Mouse (Mus musculus) intestine, embryonic 16.5 days (tissue): ENCODE measurements around the gene BC030499. TPM values are rescaled to one million over a fixed set of nuclear protein-coding genes. Genes with fewer than 3 reads are reported as not detected.
"Not testable (repeated sequence)": the region's sequence is repeated elsewhere in the genome, so short reads cannot be mapped to it uniquely, and the experiment has no call there.

Experiments
- ATAC-seq: fragments of 200-750 bp; cut with Nextera tagmentation; 2 replicates; pipeline ENCODE4 v1.8.0; 2017; ENCODE audit warnings: moderate TSS enrichment, moderate library complexity
- H3K27ac ChIP-seq: fragments of 300-500 bp; sonication (generic); 2 replicates; pipeline ENCODE4 v1.5.1; 2014; ENCODE audit warnings: mild to moderate bottlenecking, low read length
- H3K27me3 ChIP-seq: fragments of 300-500 bp; sonication (generic); replicated peaks from 2 replicates; pipeline ENCODE4 v1.6.1; 2014; ENCODE audit warnings: low read length, control low read depth, mixed read lengths; ENCODE audit not compliant: control insufficient read depth, insufficient read depth
- H3K36me3 ChIP-seq: fragments of 300-500 bp; sonication (generic); 2 replicates; pipeline ENCODE4 v1.6.1; 2014; ENCODE audit warnings: low read length, control low read depth; ENCODE audit not compliant: control insufficient read depth, insufficient read depth
- H3K4me1 ChIP-seq: fragments of 300-500 bp; sonication (generic); 2 replicates; pipeline ENCODE4 v1.6.1; 2014; ENCODE audit warnings: low read length, control low read depth, mixed read lengths; ENCODE audit not compliant: control insufficient read depth, insufficient read depth
- H3K4me2 ChIP-seq: fragments of 300-500 bp; sonication (generic); 2 replicates; pipeline ENCODE4 v1.6.1; 2014; ENCODE audit warnings: low read depth, low read length, control low read depth
- H3K4me3 ChIP-seq: fragments of 300-500 bp; sonication (generic); 2 replicates; pipeline ENCODE4 v1.5.1; 2014; ENCODE audit warnings: mild to moderate bottlenecking, low read length
- H3K9ac ChIP-seq: fragments of 300-500 bp; sonication (generic); 2 replicates; pipeline ENCODE4 v1.6.1; 2014; ENCODE audit warnings: low read depth, low read length
- H3K9me3 ChIP-seq: fragments of 300-500 bp; sonication (generic); 2 replicates; pipeline ENCODE4 v1.6.1; 2016; ENCODE audit warnings: low read length, control low read depth; ENCODE audit not compliant: control insufficient read depth
- WGBS: fragments of 180-500 bp; shearing (Covaris S2); extraction: QIAGEN DNeasy Blood & Tissue Kit; methylation state at CpG from one replicate; pipeline ENCODE4 v1.1.7; 2014; 5-methylcytosine and 5-hydroxymethylcytosine counted together
- polyA plus RNA-seq: library from polyadenylated mRNA; unstranded; fragments of >200 nt; fragmentation: Nextera tagmentation; extraction: Ambion mirVana; gene quantifications from 2 replicates; pipeline ENCODE4 v1.2.1, GENCODE M21; 2015

Gene BC030499
- polyA plus RNA-seq, 1 experiment from 2014 or later, result 0.32 TPM

DNA sequence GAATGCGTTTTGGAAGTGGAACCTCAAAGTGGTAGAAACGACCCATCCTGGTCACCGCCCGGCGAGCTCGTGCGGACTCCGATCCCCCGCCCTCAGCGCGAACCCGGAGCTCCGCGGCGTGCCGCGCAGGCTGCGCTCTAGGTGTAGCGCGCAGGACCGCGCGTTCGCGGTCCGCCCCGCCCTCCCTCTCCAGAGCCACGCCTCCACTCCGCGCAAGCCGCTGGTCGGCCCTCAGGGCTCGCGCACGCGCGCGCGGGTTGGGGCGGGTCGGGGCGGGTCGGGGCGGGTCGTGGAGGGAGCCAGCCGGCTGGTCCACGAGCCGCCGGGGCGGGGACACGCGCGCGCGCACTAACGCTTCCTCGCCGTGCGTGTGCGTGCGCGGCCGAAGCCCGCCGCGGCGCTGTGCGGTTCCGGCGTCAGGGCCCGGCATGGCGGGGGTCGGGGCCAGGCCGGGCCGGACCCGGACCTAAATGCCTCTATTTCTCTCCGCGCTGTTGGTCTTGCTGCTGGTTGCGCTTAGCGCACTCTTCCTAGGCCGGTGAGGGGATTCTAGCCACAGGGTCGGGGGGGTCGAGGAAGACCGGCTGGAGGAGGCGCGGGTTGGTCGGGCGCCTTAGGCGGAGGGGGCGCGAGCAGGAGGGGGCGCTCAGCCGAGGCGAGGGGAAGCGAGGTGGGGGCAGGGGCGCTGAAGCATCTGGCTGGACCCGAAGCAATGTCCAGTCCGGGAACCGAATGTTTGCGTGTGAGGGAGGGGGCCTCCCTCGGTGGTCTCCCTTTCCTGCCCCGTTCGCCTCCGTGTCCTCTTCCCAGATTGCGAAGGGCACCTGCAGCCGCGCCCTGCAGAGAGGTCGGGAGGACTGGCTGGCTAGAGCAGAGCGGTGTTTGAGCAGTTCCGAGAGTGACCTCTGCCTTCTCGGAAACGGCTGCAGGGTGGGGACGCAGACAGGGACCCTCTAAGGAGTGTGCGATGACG, 29.0 kb upstream of the BC030499 start, which contains the start of gene 2610507B11Rik:
2610507B11Rik (plus strand) TSS at position 373 of the 973 bp plus-strand sequence.
- H3K9me3 ChIP-seq, result no peaks in the 10 kb centered on the region
- H3K27me3 ChIP-seq, result no peaks in the 10 kb centered on the region
- H3K9ac ChIP-seq, result peak within 1 kb of the TSS; percentile 91
- peak within 1 kb of the TSS; percentile 89 for H3K4me3 ChIP-seq
- peak within 1 kb of the TSS; percentile 67 for H3K4me2 ChIP-seq
- H3K4me1 ChIP-seq, result peaks cover 5% of the 10 kb centered on the region; the same call in 1 of the 2 replicates
- whole genome bisulfite sequencing, result under 1% methylated on average over 93 of the region's 115 CpGs
- peaks cover 8% of the 10 kb centered on the region; the same call in 1 of the 2 replicates for H3K36me3 ChIP-seq
- peak within 1 kb of the TSS; percentile 84 for H3K27ac ChIP-seq
- peak; percentile 97 for ATAC-seq

DNA sequence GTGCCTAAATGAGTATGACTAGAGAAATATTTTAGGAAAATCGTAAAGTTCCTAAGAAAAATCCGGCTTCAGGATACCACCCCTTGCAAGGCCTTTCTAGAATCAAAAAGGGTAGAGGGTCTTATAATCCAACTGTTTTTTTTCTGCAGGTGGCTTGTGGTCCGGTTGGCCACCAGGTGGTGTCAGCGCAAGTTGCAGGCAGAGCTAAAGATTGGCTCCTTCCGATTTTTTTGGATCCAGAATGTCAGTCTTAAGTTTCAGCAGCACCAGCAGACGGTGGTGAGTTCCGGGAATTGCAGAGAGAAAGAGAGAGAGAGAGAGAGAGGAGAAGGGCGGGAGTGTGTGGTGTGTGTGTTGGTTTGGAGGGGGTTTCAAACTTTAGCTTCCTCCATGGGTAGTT, 28.1 kb upstream of the BC030499 start:
- H3K27me3 ChIP-seq, result no peaks in the 10 kb centered on the region
- H3K4me3 ChIP-seq, result peak overlapping the region; percentile 89
- no peak for ATAC-seq
- 4% methylated on average over 8 of the region's 8 CpGs for WGBS
- H3K27ac ChIP-seq, result no peak overlapping the region
- H3K4me1 ChIP-seq, result peaks cover 5% of the 10 kb centered on the region; the same call in 1 of the 2 replicates
- H3K4me2 ChIP-seq, result peak overlapping the region; percentile 67
- peaks cover 14% of the 10 kb centered on the region for H3K36me3 ChIP-seq
- no peaks in the 10 kb centered on the region for H3K9me3 ChIP-seq
- peak overlapping the region; percentile 53 for H3K9ac ChIP-seq

DNA sequence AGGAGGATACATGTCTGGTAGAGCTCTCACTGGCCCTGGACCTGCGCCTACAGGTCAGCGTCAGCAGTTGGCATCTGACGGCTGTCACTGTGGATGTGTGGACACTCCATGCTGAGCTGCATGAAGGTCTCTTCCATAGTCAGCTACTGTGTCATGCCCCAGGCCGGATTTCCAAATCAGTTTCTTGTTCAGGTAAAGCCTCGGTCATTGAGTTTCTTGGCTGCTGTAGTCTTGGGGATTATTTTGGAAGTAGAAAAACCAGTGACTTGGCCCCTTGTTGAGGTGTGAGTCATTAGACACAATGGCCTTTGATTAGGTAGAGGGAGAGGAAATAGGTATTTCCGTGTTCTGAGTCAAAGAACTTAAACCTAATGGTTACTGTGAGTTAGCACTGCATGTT, 25.1 kb upstream of the BC030499 start:
- no peak for ATAC-seq
- H3K36me3 ChIP-seq, result peaks cover 20% of the 10 kb centered on the region
- H3K27ac ChIP-seq, result no peak overlapping the region
- no peak overlapping the region for H3K9ac ChIP-seq
- no peaks in the 10 kb centered on the region for H3K27me3 ChIP-seq
- WGBS, result 92% methylated on average over 6 of the region's 6 CpGs
- peaks cover 5% of the 10 kb centered on the region; the same call in 1 of the 2 replicates for H3K4me1 ChIP-seq
- no peak overlapping the region for H3K4me3 ChIP-seq
- no peak overlapping the region for H3K4me2 ChIP-seq
- H3K9me3 ChIP-seq, result no peaks in the 10 kb centered on the region

DNA sequence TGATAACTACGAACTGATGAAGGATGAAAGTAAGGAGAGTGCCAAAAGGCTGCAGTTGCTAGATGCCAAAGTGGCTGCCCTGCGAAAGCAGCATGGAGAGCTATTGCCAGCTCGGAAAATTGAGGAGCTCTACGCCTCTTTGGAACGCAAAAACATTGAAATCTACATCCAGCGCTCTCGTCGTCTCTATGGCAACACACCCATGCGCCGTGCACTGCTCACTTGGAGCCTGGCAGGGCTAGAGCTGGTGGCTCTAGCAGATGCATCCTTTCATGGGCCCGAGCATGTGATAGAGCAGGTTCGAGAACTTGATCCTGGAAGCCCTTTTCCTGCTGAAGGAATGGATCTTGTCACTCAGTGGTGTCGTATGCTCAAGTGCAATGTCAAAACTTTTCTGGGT, 18.7 kb upstream of the BC030499 start:
- Histone ChIP-seq H3K4me1 (no peaks in the 10 kb centered on the region), H3K4me3 (no peak overlapping the region), H3K9ac (no peak overlapping the region), H3K4me2 (no peak overlapping the region), H3K36me3 (peaks cover 29% of the 10 kb centered on the region), H3K9me3 (no peaks in the 10 kb centered on the region), H3K27me3 (no peaks in the 10 kb centered on the region), H3K27ac (no peak overlapping the region)
- 88% methylated on average over 13 of the region's 13 CpGs for WGBS
- ATAC-seq, result no peak

DNA sequence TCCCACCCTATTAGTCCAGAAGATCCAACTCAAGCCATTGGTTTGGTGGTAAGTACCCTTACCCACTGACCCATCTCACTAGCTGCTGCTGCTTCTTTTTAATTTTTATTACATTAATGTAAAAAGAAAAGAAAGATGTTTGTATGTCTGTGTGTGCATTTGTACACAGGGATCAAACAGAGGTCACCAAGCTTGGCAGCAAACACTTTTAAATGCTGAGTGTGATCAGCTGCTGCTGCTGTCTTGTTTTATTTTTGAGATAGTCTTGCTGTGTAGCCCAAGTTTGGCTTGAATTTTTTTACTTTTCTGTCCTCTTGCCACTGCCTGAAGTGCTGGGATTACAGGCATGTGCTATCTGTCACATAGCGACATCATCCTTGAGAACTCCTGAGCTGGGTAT, 15.0 kb upstream of the BC030499 start:
- Histone ChIP-seq H3K27ac (no peak overlapping the region), H3K4me2 (no peak overlapping the region), H3K4me1 (no peaks in the 10 kb centered on the region), H3K9me3 (no peaks in the 10 kb centered on the region), H3K27me3 (no peaks in the 10 kb centered on the region), H3K36me3 (peaks cover 28% of the 10 kb centered on the region), H3K9ac (no peak overlapping the region), H3K4me3 (no peak overlapping the region)
- ATAC-seq, result no peak
- WGBS, result 97% methylated on average over 1 of the region's 1 CpGs

DNA sequence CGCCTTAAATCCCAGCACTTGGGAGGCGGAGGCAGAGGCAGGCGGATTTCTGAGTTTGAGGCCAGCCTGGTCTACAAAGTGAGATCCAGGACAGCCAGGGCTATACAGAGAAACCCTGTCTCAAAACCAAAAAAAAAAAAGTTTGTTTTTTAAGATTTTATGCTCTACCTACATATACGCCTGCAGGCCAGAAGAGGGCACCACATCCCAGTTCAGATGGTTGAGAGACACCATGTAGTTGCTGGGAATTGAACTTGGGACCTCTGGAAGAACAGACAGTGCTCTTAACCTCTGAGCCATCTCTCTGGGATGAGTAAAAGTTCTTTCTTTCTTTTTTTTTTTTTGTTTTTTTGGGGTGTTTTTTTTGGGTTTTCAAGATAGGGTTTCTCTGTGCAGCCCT, 14.5 kb upstream of the BC030499 start:
- peaks cover 32% of the 10 kb centered on the region for H3K36me3 ChIP-seq
- not testable (repeated sequence) for H3K4me1 ChIP-seq, H3K4me2 ChIP-seq, H3K4me3 ChIP-seq, H3K27ac ChIP-seq, ATAC-seq, H3K9ac ChIP-seq, H3K9me3 ChIP-seq, H3K27me3 ChIP-seq
- WGBS, result 91% methylated on average over 4 of the region's 4 CpGs

DNA sequence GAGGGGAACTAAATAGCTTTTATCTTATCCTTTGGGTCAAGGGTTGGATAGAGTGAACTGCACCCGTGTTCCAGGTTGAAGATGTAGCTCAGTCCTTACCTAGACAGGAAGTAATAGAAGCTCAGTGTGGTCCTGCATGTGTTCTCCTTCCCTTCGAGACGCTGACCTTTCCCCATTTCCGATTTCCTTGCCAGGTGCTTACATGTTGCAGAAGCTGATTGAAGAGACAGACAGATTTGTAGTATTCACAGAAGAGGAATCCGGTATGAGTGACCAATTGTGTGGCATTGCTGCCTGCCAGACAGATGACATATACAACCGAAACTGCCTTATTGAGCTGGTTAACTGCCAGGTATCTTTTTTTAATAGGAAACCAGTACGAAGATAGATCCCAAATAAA, 11.8 kb upstream of the BC030499 start:
- peaks cover 20% of the 10 kb centered on the region for H3K36me3 ChIP-seq

DNA sequence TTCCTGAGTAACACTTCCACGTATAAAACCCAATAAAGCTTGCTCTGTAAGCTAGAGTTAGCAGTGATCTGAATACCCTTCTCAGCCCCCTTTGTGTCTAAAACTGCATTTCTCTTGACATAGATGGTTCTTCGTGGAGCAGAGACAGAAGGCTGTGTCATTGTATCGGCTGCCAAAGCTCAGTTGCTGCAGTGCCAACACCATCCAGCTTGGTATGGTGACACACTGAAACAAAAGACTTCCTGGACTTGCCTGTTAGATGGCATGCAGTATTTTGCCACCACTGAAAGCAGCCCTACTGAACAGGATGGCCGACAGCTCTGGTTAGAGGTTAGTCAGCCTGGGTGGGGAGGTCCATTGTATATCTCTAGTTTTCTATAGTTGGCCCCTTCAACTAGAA, 11.1 kb upstream of the BC030499 start:
- Histone ChIP-seq H3K27me3 (no peaks in the 10 kb centered on the region), H3K27ac (no peak overlapping the region), H3K4me1 (no peaks in the 10 kb centered on the region), H3K36me3 (peaks cover 20% of the 10 kb centered on the region), H3K9me3 (no peaks in the 10 kb centered on the region), H3K4me3 (no peak overlapping the region), H3K4me2 (no peak overlapping the region), H3K9ac (no peak overlapping the region)
- ATAC-seq, result no peak
- 81% methylated on average over 4 of the region's 4 CpGs for whole genome bisulfite sequencing

More for the DNA sequence above, 11.8 kb upstream of the BC030499 start:
- Histone ChIP-seq H3K9ac (no peak overlapping the region), H3K27me3 (no peaks in the 10 kb centered on the region), H3K9me3 (no peaks in the 10 kb centered on the region), H3K4me2 (no peak overlapping the region), H3K27ac (no peak overlapping the region), H3K4me3 (no peak overlapping the region), H3K4me1 (no peaks in the 10 kb centered on the region)
- no peak for ATAC-seq
- 85% methylated on average over 7 of the region's 7 CpGs for WGBS

DNA sequence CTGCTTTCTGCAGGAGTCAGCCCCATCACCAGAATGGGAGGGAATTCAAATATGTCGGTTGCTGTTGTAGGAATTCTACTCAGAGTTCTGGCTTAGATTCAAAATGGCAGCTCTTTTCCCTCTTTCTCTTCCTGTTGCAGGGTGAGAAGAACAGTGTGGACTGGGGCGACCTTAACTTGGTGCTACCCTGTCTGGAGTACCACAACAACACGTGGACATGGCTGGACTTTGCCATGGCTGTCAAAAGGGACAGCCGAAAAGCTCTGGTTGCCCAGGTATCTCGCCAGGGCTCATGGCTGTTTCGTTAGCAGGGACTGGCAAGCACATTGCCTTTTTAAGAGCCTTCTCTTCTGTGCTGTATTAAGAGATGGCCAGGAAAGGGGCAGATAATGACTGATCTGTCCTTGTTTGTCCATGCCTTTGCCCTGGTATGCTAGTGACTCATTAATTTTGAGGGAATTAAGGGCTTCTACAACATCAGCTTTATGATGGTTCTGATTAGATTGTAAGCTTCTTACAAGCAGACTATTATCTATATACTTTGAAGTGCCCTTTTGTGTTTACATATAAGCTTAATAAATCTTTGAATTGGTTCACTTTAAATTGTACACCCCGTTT, 1.4 kb upstream of the BC030499 start:
- H3K4me3 ChIP-seq, result no peak overlapping the region
- H3K27ac ChIP-seq, result no peak overlapping the region
- peaks cover 20% of the 10 kb centered on the region for H3K36me3 ChIP-seq
- WGBS, result 61% methylated on average over 7 of the region's 7 CpGs
- no peaks in the 10 kb centered on the region; the same call in 1 of the 2 replicates for H3K4me1 ChIP-seq
- no peaks in the 10 kb centered on the region for H3K9me3 ChIP-seq
- H3K27me3 ChIP-seq, result no peaks in the 10 kb centered on the region
- no peak overlapping the region for H3K4me2 ChIP-seq
- ATAC-seq, result peak; percentile 69; the same call in 1 of the 2 replicates
- no peak overlapping the region for H3K9ac ChIP-seq
